Mouse (Mus musculus) T-helper 2 cell (primary cell): ENCODE measurements around the gene Stag1.

Experiments used
- in situ Hi-C: fragments of 300-600 bp; cut with MboI, MseI; formaldehyde crosslinking; loops from one replicate; pipeline ENCODE4 v1.15.1; 2025; ENCODE audit warnings: high pct_unique_total_duplicates

The Stag1 gene

DNA sequence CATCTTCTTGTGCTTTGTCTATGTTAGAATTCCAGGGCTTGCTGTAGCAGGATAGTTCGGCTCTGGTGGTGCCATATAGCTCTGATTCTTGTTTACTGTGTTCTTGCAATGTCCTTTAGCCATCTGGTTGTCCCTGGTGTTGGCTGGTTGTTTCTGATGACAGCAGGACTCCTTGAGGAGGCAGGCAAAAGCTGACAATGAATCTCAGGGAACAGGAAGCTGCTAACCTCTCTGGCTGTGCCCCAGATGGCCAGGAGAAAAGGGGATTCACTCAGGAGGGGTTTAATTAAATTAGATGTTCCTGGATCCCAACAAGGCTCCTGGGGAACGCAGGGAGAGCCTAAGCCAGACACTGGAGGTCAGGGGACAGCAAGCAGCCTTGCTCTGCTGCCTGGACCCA, 344.4 kb downstream of the Stag1 start:
- in situ Hi-C loops = no loop called here

DNA sequence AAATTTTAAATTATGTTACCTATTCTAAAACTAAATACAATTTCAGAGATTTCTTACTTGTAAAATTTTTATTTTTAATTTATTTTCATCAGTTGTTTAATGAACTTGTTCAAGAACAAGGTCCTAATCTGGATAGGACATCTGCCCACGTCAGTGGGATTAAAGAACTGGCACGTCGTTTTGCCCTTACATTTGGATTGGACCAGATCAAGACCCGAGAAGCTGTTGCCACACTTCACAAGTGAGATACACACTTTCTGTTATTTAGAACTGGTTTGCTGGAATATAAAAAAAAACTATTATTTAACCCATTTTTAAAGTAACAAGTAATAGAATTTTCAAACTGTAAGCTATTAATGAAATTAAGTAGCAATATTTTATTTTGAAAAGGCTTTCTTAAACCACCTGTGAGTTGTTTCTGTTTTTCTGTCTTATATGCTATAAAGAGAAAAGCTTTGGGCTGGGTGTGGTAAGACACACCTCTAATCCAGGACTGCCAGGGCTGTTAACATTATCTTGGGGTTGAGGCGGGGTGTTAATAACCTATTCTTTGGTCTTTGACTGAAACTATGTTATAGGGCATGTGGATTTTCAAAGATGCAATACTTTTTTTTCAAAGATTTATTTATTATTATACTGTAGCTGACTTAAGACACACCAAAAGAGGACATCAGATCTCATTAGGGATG, 347.2 kb downstream of the Stag1 start:
- in situ Hi-C loops = no loop called here

DNA sequence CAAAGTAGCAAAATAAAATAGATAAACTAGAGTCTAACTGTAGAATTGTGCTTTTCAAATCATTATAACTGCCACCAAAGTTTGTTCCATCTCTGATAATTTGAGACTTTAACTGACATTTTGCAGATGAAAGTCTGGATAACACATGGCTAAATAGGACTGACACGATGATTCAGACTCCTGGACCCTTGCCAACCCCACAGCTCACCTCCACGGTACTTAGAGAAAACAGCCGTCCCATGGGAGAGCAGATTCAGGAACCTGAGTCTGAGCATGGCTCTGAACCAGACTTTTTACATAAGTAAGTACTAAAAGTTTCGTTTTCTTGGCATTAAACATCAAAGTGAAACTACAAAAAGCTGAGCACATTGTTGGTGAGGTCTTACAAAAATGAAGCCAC, 353.9 kb downstream of the Stag1 start:
- in situ Hi-C loops = no loop called here

DNA sequence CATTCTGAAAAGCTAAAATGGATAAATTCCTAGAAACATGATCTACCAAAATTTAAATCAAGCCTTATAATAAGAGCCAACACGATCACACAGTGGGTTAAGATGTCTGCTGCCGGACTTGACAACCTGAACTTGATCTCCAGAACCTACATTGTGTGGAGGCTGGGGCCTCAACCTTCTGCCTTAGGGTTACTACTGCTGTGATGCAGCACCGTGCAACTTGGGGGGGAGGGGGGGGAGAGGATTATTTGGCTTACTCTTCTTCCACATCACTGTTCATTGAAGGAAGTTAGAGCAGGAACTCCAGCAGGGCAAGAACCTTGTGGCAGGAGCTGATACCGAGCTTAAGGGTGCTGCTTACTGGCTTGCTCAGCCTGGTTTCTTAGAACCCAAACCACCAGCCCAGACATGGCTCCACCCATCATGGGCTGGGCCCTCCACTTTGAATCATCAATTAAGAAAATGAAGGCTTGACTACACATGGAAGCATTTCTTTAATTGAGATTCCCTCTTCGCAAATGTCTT, 365.4 kb downstream of the Stag1 start:
- in situ Hi-C loops = no loop called here

DNA sequence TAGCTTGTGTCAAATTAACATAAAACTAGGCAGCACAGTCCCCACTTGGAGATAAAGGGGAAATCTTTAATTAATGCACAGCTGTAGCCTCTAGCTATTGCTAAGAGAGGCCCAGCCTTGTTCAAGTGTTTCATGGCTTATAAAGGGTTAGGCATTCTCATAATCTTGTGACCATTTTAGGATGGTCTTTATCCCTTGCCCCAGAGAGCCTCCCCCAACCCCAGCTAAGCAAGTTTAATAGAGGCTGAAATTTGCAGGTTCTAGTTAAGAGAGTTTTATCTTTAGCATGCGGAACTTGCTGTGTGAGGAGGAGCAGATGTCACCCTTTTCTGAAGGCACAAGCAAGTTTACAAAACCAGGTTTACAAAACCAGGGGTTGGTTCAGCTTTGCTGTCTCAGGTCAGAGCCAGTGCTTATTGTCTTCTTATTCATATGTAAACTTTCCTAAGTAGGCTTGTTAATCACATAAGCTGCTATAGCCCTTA, 365.9 kb downstream of the Stag1 start:
- in situ Hi-C loops = no loop called here

DNA sequence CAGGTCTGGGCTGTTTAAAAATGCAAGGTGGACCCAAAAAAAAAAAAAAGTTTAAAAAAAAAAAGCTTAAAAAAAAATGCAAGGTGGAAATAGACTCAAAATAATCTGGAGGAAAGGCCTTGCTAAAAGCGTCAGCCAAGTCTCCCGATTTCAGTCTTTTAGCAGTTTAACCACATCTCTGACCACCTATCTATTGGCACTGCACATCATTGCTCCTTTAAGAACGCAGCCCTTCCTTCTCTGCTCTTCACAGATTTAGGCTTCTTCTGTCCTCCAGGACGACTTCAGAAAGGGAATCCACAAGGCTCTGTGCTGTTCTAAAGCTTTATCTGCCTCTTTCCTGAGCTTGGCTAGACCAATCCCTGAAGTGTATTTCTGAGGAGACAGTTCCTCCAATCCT, 366.5 kb downstream of the Stag1 start:
- in situ Hi-C loops = no loop called here

DNA sequence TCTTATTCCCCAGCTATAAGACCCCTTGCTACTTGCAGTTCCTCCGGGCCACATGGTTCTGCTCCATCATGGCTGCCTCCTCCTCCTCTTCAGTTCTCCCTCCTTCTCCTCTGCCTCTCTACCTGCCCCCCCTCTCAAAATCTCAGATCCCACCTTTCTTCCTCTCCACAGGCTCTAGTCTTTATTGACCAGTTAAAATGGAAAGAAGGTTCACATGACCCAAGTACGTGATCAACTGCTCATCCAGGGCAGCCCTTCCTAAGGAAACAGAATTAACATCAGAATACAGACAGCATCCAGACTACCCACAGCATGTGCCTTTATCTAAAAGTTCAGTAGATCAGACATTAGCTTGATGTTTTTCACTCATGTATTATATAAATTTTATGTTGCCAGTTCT, 371.9 kb downstream of the Stag1 start:
- in situ Hi-C loops = no loop called here

DNA sequence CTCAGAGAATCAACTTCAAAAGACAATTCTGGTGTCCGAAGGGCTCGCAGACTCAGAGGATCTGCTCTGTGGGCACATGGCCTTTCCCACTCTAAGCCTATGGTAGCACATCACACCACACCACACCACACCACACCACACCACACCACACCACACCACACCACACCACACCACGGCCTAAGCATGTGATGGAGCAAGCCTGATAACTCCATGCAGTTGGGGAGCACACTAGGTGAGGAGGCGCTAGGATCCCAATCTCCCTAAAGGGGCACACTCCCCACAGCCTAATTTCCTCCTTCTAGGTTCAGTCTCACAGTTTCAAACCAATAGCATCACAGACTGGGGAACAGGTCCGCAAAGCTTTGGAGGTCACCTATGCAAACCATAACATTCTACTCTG, 381.1 kb downstream of the Stag1 start:
- in situ Hi-C loops = no loop called here

DNA sequence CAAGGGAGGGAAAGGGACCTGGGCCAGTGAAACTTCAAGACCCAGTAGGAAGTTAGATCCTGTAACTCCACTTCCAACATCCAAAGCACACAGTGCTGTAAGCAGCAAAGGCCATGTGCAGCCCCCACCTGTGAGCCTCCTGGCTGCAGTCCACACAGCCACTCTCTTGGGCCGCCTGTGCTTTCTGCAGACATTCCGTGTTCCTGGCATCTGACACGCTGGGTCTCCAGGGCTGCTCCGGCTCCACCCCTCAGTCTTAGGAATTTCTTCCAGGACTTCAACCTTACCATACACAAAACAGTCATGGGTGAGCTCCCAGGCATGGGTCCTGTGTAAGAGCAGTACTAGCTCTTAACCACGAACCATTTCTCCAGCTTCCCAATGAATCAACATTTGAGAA, 381.7 kb downstream of the Stag1 start:
- in situ Hi-C loops = no loop called here

DNA sequence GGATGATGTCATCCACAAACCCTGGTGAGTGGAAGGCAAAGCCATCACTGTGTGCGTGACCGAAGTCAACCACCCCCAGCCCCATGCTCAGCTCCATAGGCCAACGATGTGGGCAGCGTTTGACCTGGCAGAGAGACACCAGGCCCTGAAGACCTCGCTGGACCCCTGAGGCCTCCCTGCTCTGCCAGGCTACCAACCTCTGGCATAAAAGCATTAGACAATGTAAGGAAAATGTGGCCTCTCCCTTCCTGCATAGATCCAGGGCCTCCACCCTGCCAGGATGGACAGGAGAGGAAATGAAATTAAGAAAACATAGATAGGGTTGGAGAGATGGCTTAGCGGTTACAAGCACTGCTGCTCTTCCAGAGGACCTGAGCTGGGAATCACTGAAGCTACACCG, 385.2 kb downstream of the Stag1 start:
- in situ Hi-C loops = no loop called here

DNA sequence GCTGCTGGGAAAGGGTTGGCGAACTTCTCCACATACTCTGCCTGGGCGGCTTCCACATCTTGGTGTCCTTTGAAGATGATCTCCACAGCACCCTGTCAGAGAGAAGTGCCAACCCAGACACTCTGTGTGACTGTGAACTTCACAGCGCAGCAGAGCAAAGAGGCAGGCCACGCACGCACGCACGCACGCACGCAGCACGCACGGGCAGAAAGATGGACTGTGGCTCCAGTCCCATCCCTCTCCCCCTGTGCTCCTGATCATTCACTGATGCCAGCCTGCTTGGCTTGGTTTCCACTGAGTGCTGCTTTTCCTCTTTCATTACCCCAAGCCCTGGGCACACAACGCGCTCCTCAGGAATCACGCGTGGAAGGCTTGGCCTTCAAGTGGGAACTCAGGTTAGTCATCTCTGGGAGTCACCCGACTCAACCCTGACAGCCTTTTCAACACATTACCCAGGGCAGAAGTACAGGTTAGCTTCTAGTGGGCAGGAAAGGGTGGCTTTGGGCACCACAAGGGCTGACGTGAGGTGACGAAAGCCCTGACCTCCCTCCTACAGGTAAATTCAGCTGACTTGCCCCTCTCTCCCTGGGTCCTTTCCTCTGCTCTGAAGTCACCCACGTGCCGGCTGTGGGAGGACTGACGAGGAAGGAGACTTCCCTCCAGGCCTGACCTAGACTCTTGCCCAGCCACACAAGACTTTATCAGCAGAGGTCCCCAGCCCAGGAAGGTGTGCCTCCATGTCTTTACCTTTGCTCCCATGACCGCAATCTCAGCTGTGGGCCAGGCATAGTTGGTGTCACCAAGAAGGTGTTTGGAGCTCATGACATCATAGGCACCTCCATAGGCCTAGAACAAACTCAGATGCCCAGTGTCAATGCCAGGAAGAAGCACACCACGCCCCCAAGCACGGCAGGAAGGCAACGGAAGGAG, 387.0 kb downstream of the Stag1 start:
- in situ Hi-C loops = no loop called here

DNA sequence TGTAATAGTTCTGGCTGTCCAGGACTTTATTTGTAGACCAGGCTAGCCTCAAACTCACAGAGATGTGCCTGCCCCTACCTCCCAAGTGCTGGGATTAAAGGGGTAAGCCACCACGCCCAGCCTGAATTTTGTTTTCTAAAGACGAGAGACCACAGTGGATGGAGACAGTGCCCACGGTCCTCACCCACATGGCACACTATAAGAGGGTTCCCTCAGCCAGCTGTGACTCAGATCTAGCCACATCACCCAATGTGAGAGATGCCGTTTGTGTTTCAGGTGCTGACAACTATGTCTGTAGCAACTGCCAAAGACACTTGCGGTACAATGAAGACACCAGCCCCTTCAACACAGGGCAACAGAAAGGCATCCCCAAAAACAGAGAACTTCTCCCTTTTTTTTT, 389.4 kb downstream of the Stag1 start:
- in situ Hi-C loops = no loop called here

DNA sequence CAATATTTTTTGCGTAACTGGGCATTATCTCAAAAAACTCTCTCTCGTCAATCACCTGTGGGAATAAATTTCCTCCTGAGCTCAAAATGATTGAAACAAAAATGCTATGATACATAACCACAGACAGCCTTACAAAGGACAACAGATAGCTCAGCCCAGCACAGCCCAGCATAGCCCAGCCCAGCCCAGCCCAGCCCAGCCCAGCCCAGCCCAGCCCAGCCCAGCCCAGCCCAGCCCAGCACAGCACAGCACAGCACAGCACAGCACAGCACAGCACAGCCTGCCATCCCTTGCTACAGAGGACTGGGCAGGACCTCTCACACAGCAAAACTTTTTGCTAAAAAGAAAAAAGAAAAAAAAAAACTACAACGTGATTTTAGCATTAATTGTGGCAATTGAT, 390.3 kb downstream of the Stag1 start:
- in situ Hi-C loops = no loop called here

DNA sequence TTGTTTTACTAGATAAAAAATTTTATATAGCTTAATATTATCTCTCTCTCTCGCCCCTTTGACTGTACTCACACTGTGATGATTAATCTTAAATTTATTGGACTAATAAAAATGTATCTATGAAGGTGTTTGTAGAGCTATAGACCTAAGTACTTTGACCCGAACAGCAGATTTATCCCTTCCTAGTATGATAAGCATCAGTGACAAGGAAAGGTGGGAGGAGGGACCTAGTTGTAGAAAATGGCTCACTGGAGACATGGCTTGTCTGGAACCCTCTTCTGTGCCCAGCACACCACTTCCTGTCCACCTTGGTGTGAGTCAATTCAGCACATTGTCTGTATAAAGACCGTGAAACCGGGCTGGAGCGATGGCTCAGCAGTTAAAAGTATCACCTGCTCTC, 393.0 kb downstream of the Stag1 start:
- in situ Hi-C loops = no loop called here

DNA sequence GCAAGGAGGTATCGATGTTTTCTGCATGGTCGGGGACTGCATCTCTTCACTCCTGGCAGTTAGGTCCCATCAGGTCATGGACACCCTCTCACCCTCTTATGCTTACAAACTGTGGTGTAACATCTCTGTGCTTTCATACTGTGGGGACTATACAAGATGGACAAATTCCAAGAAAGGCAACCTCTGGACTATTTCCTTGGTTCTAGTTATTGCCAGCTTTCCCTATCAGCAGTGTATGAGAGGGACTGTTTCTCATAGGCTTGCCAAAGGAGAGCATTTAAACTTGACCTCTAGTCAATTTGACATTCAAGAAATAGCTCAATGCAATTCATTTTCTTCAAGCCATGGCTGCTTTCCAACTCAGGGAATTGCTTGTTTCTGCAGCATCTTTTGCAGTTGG, 393.7 kb downstream of the Stag1 start:
- in situ Hi-C loops = no loop called here

DNA sequence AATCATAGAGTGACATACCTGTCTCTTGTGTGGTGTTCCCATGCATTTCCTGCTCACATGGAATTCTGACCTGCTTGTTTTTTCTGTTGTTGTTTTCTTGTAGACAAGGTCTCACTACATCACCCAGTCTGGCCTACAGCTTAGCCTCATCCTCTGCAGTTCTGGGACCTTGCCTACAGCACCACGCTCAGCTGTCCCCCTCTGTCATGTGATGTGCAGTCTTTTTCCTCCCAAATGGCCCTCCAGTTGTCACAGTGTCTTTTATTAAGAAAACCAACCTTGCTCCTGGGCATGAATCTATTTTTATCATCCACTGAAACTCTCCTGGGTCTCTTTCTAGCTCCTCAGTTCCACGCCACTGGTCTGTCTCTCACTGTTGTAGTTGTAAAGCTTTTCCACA, 394.6 kb downstream of the Stag1 start:
- in situ Hi-C loops = no loop called here

DNA sequence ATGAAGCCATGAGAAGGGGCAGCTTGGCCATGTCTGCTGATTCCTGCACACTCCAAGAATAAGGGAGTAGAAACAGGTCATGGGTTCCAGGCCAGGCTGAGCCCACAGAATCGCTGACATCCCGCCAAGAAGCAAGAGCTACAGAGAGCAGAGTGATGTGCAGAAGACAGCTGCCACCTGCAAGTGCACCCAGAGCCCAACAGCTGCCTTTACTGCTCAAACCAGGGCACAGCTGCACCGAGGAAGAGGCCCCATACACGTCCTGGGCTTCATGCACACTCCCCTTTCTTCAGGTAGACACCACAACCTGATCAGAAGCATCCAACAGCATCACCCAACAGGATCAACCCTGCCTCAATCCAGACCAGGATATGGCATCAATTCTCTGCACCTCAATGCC, 396.3 kb downstream of the Stag1 start:
- in situ Hi-C loops = no loop called here

DNA sequence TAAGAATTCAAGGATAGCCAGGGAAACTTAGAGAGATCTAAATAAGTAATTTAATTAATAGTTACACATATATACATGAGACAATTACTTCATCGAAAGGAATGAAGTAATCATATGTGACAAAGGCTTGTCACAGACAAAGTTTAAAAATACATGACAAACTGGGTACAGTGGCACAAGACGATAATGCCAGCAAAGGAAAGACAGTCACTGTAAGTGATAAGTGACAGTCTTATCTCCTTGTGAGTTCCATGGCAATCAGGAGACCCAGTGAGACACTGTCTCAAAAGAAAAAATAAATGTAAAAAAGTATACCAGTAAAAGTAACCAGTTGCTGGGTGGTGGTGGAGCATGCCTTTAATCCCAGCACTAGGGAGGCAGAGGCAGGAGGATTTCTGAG, 399.5 kb downstream of the Stag1 start:
- in situ Hi-C loops = no loop called here

DNA sequence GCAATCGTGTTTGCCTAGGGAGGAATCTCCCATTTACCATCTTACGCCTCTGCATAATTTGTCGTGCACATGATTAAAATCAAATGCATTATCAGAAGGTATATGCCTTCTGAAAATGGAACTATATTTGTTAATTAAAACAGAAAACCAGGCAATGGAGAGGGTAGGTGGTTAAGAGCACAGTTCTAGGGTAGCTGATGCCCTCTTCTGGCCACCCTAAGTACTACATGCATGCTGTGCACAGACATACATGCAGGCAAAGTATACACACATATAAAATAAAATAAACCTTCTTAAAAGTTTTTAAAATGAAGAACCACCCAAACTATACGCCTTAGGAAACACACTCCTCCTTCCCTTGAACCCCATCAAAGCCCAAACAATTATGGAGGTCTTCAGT, 404.5 kb downstream of the Stag1 start:
- in situ Hi-C loops = loop anchor here (10.0 kb wide), 1 partner anchor 1127 kb away; the partner anchor contains the start of gene Sox14

DNA sequence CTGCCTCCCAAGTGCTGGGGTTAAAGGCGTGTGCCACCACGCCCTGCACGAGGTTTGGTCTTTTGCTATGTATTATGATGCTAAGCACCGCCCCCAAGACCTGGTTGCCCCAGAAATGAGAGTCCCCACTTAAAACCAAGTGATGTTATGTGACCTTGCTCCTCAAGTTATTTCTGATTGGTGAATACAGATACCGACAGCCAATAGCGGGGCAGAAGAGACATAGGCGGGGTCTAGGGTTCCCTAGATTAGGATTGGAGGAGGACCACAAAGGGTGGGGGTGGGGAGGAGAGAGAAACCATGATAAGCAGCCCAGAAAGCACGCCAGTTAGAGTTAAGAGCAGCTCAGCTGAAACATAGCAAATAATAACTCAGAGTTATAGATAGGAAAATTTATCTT, 405.2 kb downstream of the Stag1 start:
- in situ Hi-C loops = loop anchor here (10.0 kb wide), 1 partner anchor 1128 kb away; the partner anchor contains the start of gene Sox14

DNA sequence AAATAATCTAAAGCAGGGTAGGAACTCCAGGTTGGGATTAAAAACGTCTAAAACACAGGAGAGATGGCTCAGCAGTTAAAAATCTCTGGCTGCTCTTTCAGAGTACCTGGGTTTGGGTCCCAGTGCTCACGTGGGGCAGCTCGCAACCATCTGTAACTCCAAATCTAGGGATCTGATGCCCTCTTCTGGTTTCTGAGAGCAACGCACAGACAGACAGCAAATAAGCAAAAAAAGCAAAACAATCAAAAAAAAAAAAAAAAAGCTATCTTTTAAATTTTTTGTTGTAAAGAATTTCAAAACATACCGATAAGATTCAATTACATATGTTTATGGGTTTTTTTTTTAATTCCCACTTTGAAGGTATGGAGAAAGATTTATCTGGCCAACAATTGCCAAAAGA, 405.7 kb downstream of the Stag1 start:
- in situ Hi-C loops = loop anchor here (10.0 kb wide), 1 partner anchor 1129 kb away; the partner anchor contains the start of gene Sox14

DNA sequence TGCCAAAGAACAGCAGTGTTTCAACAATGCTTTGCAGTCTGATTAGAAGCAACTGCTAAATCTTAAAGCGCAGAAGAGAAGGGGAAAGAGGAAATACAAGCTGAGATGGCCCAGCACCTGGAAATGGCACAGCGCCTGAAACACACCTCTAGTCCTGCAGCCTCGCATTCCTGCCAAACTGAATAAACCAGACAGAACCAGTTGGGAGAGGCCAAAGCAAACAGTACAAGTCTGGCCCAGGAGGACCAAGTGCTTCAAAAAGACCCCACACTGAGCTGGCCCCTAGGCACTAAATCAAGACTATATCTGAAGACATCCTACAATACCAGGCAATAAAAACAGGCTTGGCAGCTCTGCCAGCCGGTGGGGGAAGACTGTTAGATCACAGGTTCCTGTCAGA, 408.3 kb downstream of the Stag1 start:
- in situ Hi-C loops = loop anchor here (5.0 to 10.0 kb wide), 2 partner anchors 151 to 1131 kb away; partner anchors contain the start of gene Sox14
